Comparison of ENCODE assay signal across 18 mouse cellular contexts in genomic region chr7:91369821-91370321, GRCm38 (mm10).
DNase-seq lines count a peak whose midpoint lies in the region; ATAC-seq lines count a peak whose summit lies in the region.
"Had no signal": no experiment of that assay in that cellular context is flagged by ENCODE, and none has a peak within 500 bp of the region (broad histone marks: within the 10 kb centered on the region; RNA-seq: fewer than 3 reads in every experiment).

No protein-coding gene starts in this region.

- H3K4me1 ChIP-seq in neural tube, embryonic 15.5 days = no peaks in the 10 kb centered on the region
- H3K4me1 ChIP-seq: limb, embryonic 13.5 days; megakaryocyte, embryonic 14.5 days; stomach, embryonic 15.5 days had no signal

- intact Hi-C loops in gastrocnemius, postnatal 36 days (cut with DNase I) = no loop called here

- no peak overlapping the region for H3K27ac ChIP-seq in neural tube, embryonic 15.5 days (replicated peaks)
- H3K27ac ChIP-seq: hindbrain, postnatal 0 days; limb, embryonic 13.5 days; stomach, embryonic 15.5 days had no signal

- no peaks in the 10 kb centered on the region for H3K27me3 ChIP-seq in neural tube, embryonic 15.5 days (replicated peaks)
- H3K27me3 ChIP-seq: limb, embryonic 13.5 days; megakaryocyte, embryonic 14.5 days; stomach, embryonic 15.5 days had no signal

- 57% methylated on average over 10 of the region's 10 CpGs for WGBS in neural tube, embryonic 15.5 days

- H3K36me3 ChIP-seq in neural tube, embryonic 15.5 days = no peaks in the 10 kb centered on the region
- H3K36me3 ChIP-seq: limb, embryonic 13.5 days; stomach, embryonic 15.5 days had no signal

- no peak for ATAC-seq in neural tube, embryonic 15.5 days (ENCODE audit: low FRiP score)
- ATAC-seq: activated CD4-positive, CD25-positive, alpha-beta regulatory T cell, adult 4 months; hindbrain, postnatal 0 days had no signal

- H3K4me2 ChIP-seq in neural tube, embryonic 15.5 days = no peak overlapping the region
- H3K4me2 ChIP-seq: heart, embryonic 11.5 days; limb, embryonic 13.5 days; lung, embryonic 14.5 days; stomach, embryonic 15.5 days had no signal

- no peak overlapping the region for H3K4me3 ChIP-seq in neural tube, embryonic 15.5 days (replicated peaks)
- H3K4me3 ChIP-seq: erythroblast, embryonic 14.5 days; limb, embryonic 13.5 days; megakaryocyte, embryonic 14.5 days; myocyte; stomach, embryonic 15.5 days had no signal

- no peak overlapping the region for H3K9ac ChIP-seq in neural tube, embryonic 15.5 days (replicated peaks)
- H3K9ac ChIP-seq: limb, embryonic 13.5 days; lung, embryonic 14.5 days; stomach, embryonic 15.5 days had no signal

- no peaks in the 10 kb centered on the region for H3K9me3 ChIP-seq in neural tube, embryonic 15.5 days (replicated peaks)
- H3K9me3 ChIP-seq: limb, embryonic 13.5 days; megakaryocyte, embryonic 14.5 days; stomach, embryonic 15.5 days had no signal

- DNase-seq in embryo, embryonic 10 days (ENCODE audit: low spot score) = peak; percentile 27
- DNase-seq in embryo, embryonic 9.5 days (ENCODE audit: extremely low spot score) = no peak
- peak; percentile 13 for DNase-seq in neural tube, embryonic 10.5 days (ENCODE audit: extremely low spot score, low spot score)
- DNase-seq in left cerebral cortex, adult 18-20 months (ENCODE audit: low spot score in 2 of 2) = peak; percentile 51 to 55
- peak; percentile 57 to 70 for DNase-seq in right cerebral cortex, postnatal 36 days (ENCODE audit: low spot score in 2 of 2)
- no peak for DNase-seq in urinary bladder, postnatal 25 days (ENCODE audit: low spot score)
- DNase-seq in gastrocnemius, postnatal 36 days = no peak
- DNase-seq: cerebellum, postnatal 25 days; lung, embryonic 14.5 days had no signal

Comparison
In these comparisons a context has a peak if more than half of its experiments do, and no peak if none do; other contexts are left out.
1. DNase-seq: peak in embryo, embryonic 10 days (single experiment), neural tube, embryonic 10.5 days (single experiment), left cerebral cortex, adult 18-20 months (2 of 2) and right cerebral cortex, postnatal 36 days (2 of 2); none in embryo, embryonic 9.5 days (single experiment), urinary bladder, postnatal 25 days (single experiment) and gastrocnemius, postnatal 36 days (0 of 2).